Mouse (Mus musculus): Measurements from ENCODE around the gene Stat2. TPM values are rescaled to one million over a fixed set of nuclear protein-coding genes. Genes with fewer than 3 reads are reported as not detected.
A peak's percentile ranks its signal among the peaks of the same experiment; 100 is the strongest.

Stat2 gene
- 16.1 and 16.4 TPM in 2 replicates for polyA plus RNA-seq (2014; fragmentation: Nextera tagmentation; extraction: Ambion mirVana)

DNA sequence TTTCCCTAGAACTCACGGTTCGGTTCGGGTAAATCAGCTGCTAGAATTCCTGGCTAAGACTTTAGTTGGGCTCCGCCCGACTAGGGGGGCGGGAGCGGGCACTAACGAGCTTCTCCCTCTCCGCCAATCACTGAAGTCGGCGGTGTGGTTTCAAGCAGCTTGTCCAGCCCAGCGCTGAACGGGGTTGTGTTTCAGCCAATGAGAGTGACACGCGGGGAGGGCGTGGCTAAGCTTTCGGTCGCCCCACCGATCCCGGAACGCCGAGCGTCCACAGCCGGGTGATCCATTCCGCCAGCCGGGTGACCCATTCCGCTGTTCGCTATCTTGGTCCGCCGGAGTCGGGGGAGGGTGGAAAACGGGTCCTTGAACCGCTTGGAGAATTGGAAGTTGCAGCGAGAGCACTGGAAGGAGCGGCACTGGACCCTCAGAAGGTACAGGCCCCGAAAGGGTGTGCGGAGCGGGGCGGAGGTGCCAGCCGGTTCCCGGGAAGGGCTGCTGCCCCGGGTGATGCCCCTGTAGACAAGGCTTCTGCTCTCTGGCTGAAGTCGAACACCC lies at the start of gene Stat2:
Gene Stat2, plus strand, starts transcription at position 273 of the 555 bp plus-strand sequence.
- Histone ChIP-seq H3K9me3 (ENCODE audit: control insufficient read depth, low read length) (no peaks in the 10 kb centered on the region), H3K4me2 (ENCODE audit: low read depth, low read length, severe bottlenecking) (peak within 1 kb of the TSS; percentile 53), H3K27me3 (ENCODE audit: control insufficient read depth, insufficient read depth, low read length) (no peaks in the 10 kb centered on the region), H3K36me3 (ENCODE audit: control insufficient read depth, insufficient read depth, low read length) (no peaks in the 10 kb centered on the region), H3K27ac (ENCODE audit: low read depth, low read length) (peak within 1 kb of the TSS; percentile 67), H3K4me3 (ENCODE audit: low read depth, low read length) (peak within 1 kb of the TSS; percentile 73), H3K9ac (ENCODE audit: low read length) (peak within 1 kb of the TSS; percentile 76), H3K4me1 (replicated peaks; ENCODE audit: control insufficient read depth, insufficient read depth, low read length) (no peaks in the 10 kb centered on the region)
- under 1% methylated on average over 43 of the region's 43 CpGs for WGBS
- DNase-seq (ENCODE audit: low spot score) (peak; percentile 97), ATAC-seq (replicated peaks; ENCODE audit: low FRiP score) (peak; percentile 100)

DNA sequence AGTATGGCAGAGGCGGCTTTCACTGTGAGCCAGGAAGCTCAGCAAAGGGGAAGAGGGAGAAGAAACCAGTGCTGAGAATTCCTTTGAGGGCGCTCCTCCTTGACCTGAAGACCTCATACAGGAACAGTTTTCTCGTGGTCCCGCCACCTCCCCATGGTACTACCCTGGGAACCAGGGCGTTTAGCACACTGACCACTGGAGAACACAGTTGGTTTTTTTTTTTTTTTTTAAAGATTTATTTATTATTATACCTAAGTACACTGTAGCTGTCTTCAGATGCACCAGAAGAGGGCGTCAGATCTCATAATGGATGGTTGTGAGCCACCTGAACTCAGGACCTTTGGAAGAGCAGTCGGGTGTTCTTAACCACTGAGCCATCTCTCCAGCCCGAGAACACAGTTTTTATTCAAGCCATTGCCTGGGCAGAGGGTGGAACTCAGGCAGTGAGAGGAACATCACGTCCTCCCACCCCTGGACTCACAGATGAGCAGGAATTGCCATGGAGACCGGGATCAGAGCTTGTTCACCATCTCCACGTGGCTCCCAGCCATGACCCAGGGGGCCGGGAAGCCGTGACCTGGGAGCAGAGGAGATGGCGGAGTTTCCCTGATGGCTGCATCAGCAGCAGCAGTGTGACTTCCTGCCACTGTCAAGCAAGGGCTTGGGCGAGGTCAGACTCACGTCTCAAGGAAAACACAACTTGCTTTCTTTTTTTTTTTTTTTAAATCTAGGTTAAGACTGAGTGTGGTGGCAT lies 48.6 kb upstream of the Stat2 start:
- 72% methylated on average over 16 of the region's 16 CpGs for WGBS
- no peaks in the 10 kb centered on the region for H3K36me3 ChIP-seq (ENCODE audit: control insufficient read depth, insufficient read depth, low read length)
- no peak for ATAC-seq (replicated peaks; ENCODE audit: low FRiP score)
- no peak overlapping the region for H3K4me2 ChIP-seq (ENCODE audit: low read depth, low read length, severe bottlenecking)
- H3K4me1 ChIP-seq (replicated peaks; ENCODE audit: control insufficient read depth, insufficient read depth, low read length) = peaks cover 2% of the 10 kb centered on the region; the same call in 1 of the 2 replicates
- H3K27me3 ChIP-seq (ENCODE audit: control insufficient read depth, insufficient read depth, low read length) = no peaks in the 10 kb centered on the region
- no peaks in the 10 kb centered on the region for H3K9me3 ChIP-seq (ENCODE audit: control insufficient read depth, low read length)
- H3K9ac ChIP-seq (ENCODE audit: low read length) = no peak overlapping the region
- H3K4me3 ChIP-seq (ENCODE audit: low read depth, low read length) = no peak overlapping the region
- no peak overlapping the region for H3K27ac ChIP-seq (ENCODE audit: low read depth, low read length)
- no peak for DNase-seq (ENCODE audit: low spot score)

DNA sequence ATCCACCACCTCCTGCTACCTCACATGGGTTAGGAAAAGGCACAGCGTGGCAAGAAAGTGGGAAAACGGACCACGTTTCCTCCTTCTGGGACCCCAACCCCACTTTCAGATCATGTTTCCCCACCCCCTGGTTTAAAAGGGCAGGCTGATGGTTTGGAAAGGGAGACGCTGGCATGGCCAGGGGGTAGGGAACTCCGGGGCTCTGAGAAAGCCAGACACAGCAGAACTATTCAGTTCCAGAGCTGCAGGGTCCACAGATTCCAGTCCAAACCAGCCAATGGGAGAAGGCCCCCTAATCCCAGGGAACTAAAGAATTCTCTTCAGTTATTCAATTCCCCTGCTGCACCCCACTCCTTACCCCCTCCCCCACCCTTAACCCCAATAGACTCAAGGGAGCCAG lies 45.3 kb upstream of the Stat2 start:
- Histone ChIP-seq H3K4me2 (ENCODE audit: low read depth, low read length, severe bottlenecking) (no peak overlapping the region), H3K27ac (ENCODE audit: low read depth, low read length) (no peak overlapping the region), H3K9me3 (ENCODE audit: control insufficient read depth, low read length) (no peaks in the 10 kb centered on the region), H3K27me3 (ENCODE audit: control insufficient read depth, insufficient read depth, low read length) (no peaks in the 10 kb centered on the region), H3K36me3 (ENCODE audit: control insufficient read depth, insufficient read depth, low read length) (no peaks in the 10 kb centered on the region), H3K4me3 (ENCODE audit: low read depth, low read length) (no peak overlapping the region), H3K9ac (ENCODE audit: low read length) (no peak overlapping the region; the same call in 1 of the 2 replicates), H3K4me1 (replicated peaks; ENCODE audit: control insufficient read depth, insufficient read depth, low read length) (peaks cover 2% of the 10 kb centered on the region; the same call in 1 of the 2 replicates)
- DNase-seq (ENCODE audit: low spot score) = no peak
- WGBS = 29% methylated on average over 5 of the region's 5 CpGs
- 0 out of 2 replicates have a peak, but pooled peaks have one; percentile 15 for ATAC-seq (replicated peaks; ENCODE audit: low FRiP score)

DNA sequence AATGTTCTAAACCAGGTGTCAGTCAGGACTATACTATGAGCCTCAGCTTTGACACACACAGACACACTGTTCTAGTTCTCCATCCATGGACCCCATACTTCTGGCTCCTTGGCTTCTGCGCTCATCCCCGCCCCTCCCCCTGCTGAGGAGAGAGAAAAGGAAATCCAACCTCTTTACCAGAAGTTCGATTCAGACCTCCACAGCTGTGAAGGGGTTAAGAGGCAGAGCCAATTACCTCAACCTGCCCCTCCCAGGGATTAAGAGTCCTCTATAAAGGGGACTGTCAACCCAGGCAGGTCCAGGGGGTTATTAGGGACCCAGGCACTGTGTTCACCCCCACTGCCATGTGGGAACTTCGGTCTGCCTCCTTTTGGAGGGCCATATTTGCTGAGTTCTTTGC lies 44.8 kb upstream of the Stat2 start, which contains the start of gene Mip:
Gene Mip, plus strand, starts transcription at position 301 of the 400 bp plus-strand sequence.
- Histone ChIP-seq H3K4me2 (ENCODE audit: low read depth, low read length, severe bottlenecking) (no peak within 1 kb of the TSS), H3K27ac (ENCODE audit: low read depth, low read length) (no peak within 1 kb of the TSS)
- WGBS = 28% methylated on average over 4 of the region's 4 CpGs

DNA sequence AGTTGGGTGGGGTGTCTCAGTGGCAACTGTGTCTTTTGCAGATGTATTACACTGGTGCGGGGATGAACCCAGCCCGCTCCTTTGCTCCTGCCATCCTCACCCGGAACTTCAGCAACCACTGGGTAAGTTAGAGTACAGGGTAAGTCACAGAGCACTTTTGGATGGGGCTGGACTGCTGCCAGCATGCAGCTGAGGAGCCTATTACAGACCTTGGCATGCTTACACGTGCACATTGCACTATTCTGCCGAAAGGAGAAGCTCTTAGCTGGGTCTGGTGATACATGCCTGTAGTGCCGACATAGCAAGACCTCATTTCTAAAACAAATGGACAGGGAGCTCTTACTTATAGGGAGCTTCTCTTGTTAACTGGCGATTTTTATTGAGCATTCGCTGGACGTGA lies 42.8 kb upstream of the Stat2 start:
- Histone ChIP-seq H3K4me1 (replicated peaks; ENCODE audit: control insufficient read depth, insufficient read depth, low read length) (peaks cover 6% of the 10 kb centered on the region; the same call in 1 of the 2 replicates), H3K4me2 (ENCODE audit: low read depth, low read length, severe bottlenecking) (no peak overlapping the region), H3K27ac (ENCODE audit: low read depth, low read length) (no peak overlapping the region), H3K9me3 (ENCODE audit: control insufficient read depth, low read length) (no peaks in the 10 kb centered on the region), H3K36me3 (ENCODE audit: control insufficient read depth, insufficient read depth, low read length) (no peaks in the 10 kb centered on the region), H3K27me3 (ENCODE audit: control insufficient read depth, insufficient read depth, low read length) (no peaks in the 10 kb centered on the region), H3K4me3 (ENCODE audit: low read depth, low read length) (no peak overlapping the region), H3K9ac (ENCODE audit: low read length) (no peak overlapping the region)
- ATAC-seq (replicated peaks; ENCODE audit: low FRiP score) (no peak), DNase-seq (ENCODE audit: low spot score) (no peak)
- 86% methylated on average over 9 of the region's 9 CpGs for WGBS

More for the DNA sequence above, 44.8 kb upstream of the Stat2 start, which contains the start of gene Mip:
- 0 out of 2 replicates have a peak, but pooled peaks have one; percentile 49 for ATAC-seq (replicated peaks; ENCODE audit: low FRiP score)
- Histone ChIP-seq H3K27me3 (ENCODE audit: control insufficient read depth, insufficient read depth, low read length) (no peaks in the 10 kb centered on the region), H3K4me1 (replicated peaks; ENCODE audit: control insufficient read depth, insufficient read depth, low read length) (peaks cover 2% of the 10 kb centered on the region; the same call in 1 of the 2 replicates), H3K9ac (ENCODE audit: low read length) (no peak within 1 kb of the TSS; the same call in 1 of the 2 replicates), H3K9me3 (ENCODE audit: control insufficient read depth, low read length) (no peaks in the 10 kb centered on the region), H3K4me3 (ENCODE audit: low read depth, low read length) (no peak within 1 kb of the TSS), H3K36me3 (ENCODE audit: control insufficient read depth, insufficient read depth, low read length) (no peaks in the 10 kb centered on the region)
- DNase-seq (ENCODE audit: low spot score) = no peak

DNA sequence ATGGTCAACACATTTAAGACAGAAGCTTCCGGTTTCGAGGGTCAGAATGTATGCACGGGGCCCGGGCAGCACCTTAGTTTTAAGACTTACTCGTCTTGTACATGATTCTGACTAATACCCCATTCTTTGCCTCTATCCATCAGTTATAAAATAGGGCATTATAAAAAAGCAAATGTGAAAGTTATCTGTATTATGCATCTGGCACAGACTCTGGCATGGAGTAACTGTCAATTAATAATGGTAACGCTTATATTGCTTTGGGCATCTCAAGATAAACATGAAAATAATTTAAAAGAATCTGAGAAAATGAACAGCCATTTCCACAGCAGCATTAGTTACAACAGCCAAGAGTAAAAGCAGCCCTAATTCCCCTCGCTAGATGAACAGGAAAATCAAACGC lies 42.4 kb upstream of the Stat2 start:
- Histone ChIP-seq H3K27ac (ENCODE audit: low read depth, low read length) (no peak overlapping the region), H3K4me2 (ENCODE audit: low read depth, low read length, severe bottlenecking) (no peak overlapping the region), H3K9me3 (ENCODE audit: control insufficient read depth, low read length) (no peaks in the 10 kb centered on the region), H3K27me3 (ENCODE audit: control insufficient read depth, insufficient read depth, low read length) (no peaks in the 10 kb centered on the region), H3K4me3 (ENCODE audit: low read depth, low read length) (no peak overlapping the region), H3K4me1 (replicated peaks; ENCODE audit: control insufficient read depth, insufficient read depth, low read length) (peaks cover 9% of the 10 kb centered on the region), H3K9ac (ENCODE audit: low read length) (no peak overlapping the region), H3K36me3 (ENCODE audit: control insufficient read depth, insufficient read depth, low read length) (no peaks in the 10 kb centered on the region)
- 96% methylated on average over 8 of the region's 8 CpGs for WGBS
- ATAC-seq (replicated peaks; ENCODE audit: low FRiP score) (no peak), DNase-seq (ENCODE audit: low spot score) (no peak)

DNA sequence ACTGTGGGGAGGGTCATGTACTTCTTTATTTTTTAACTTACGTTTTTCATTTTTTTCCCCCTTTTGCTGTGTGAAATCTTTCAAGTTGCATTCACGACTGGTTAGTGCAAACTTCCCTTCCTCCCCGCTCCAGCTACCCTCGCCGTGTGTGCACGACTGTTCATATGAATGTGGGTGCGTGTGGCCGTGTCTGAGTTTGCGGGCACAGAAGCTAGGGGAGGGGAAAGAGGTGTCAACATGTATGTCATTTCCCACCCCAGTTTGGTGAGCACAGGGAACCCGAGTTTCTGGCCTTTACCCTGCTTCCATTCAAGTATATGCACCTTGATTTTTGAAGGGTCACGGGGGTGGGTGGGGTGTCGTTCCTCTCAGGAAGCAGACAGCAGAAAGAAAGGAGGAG lies 39.8 kb upstream of the Stat2 start:
- H3K9me3 ChIP-seq (ENCODE audit: control insufficient read depth, low read length) = no peaks in the 10 kb centered on the region
- 82% methylated on average over 12 of the region's 12 CpGs for WGBS
- H3K4me3 ChIP-seq (ENCODE audit: low read depth, low read length) = no peak overlapping the region
- no peak overlapping the region for H3K27ac ChIP-seq (ENCODE audit: low read depth, low read length)
- ATAC-seq (replicated peaks; ENCODE audit: low FRiP score) (no peak), DNase-seq (ENCODE audit: low spot score) (no peak)
- peak overlapping the region; percentile 91; the same call in 1 of the 2 replicates for H3K9ac ChIP-seq (ENCODE audit: low read length)
- H3K4me2 ChIP-seq (ENCODE audit: low read depth, low read length, severe bottlenecking) = no peak overlapping the region
- peaks cover 12% of the 10 kb centered on the region for H3K4me1 ChIP-seq (replicated peaks; ENCODE audit: control insufficient read depth, insufficient read depth, low read length)
- H3K36me3 ChIP-seq (ENCODE audit: control insufficient read depth, insufficient read depth, low read length) = no peaks in the 10 kb centered on the region
- H3K27me3 ChIP-seq (ENCODE audit: control insufficient read depth, insufficient read depth, low read length) = no peaks in the 10 kb centered on the region

DNA sequence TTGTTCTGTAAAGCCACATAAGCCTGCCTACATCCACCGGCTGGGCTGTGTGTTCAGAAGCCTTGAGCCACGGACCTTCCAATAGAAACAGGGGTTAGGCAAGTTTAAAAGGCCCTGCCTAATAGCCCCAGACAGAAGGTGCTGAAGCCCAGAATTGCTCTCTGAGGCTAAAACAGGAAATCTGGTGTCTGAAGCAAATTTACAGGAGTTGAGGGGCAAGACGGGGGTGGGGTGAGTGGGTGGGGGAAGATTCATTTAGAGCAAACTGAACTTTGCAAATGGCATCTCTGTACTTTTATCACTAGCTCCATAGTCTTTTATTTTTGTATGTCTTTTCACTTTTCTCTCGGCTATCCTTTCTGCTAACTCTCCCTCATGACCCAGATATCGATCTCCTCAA lies 39.2 kb upstream of the Stat2 start:
- H3K9ac ChIP-seq (ENCODE audit: low read length) = peak overlapping the region; percentile 91
- DNase-seq (ENCODE audit: low spot score) (no peak), ATAC-seq (replicated peaks; ENCODE audit: low FRiP score) (no peak)
- peak overlapping the region; percentile 96; the same call in 1 of the 2 replicates for H3K27ac ChIP-seq (ENCODE audit: low read depth, low read length)
- 22% methylated on average over 5 of the region's 5 CpGs for WGBS
- no peaks in the 10 kb centered on the region for H3K27me3 ChIP-seq (ENCODE audit: control insufficient read depth, insufficient read depth, low read length)
- peak overlapping the region; percentile 79 for H3K4me2 ChIP-seq (ENCODE audit: low read depth, low read length, severe bottlenecking)
- no peaks in the 10 kb centered on the region for H3K36me3 ChIP-seq (ENCODE audit: control insufficient read depth, insufficient read depth, low read length)
- peaks cover 10% of the 10 kb centered on the region for H3K4me1 ChIP-seq (replicated peaks; ENCODE audit: control insufficient read depth, insufficient read depth, low read length)
- H3K4me3 ChIP-seq (ENCODE audit: low read depth, low read length) = peak overlapping the region; percentile 70
- no peaks in the 10 kb centered on the region for H3K9me3 ChIP-seq (ENCODE audit: control insufficient read depth, low read length)
